Mouse (Mus musculus) adrenal gland, postnatal 36 days (tissue): Measurements from ENCODE around the gene Ccnyl1. TPM values are rescaled to one million over a fixed set of nuclear protein-coding genes. Genes with fewer than 3 reads are reported as not detected.
"Not testable (repeated sequence)": the region's sequence is repeated elsewhere in the genome, so short reads cannot be mapped to it uniquely, and the experiment has no call there.

Experiments used
- DNase-seq, 2 experiments: peaks; one replicate each; pipeline ENCODE4 v3.0.0; 2021; ENCODE audit warnings: mixed read lengths in 1 of 2
- long read RNA-seq, 2 experiments: library from polyadenylated mRNA; stranded (forward); transcript quantifications; one replicate each; pipeline ENCODE4 v2.0.0; 2021; ENCODE audit warnings: borderline sequencing depth in 2 of 2
- total RNA-seq, 2 experiments: library from RNA; stranded (reverse); gene quantifications; 2 replicates each; pipeline ENCODE4 v1.2.3; 2021

The Ccnyl1 gene
- 10 to 100 TPM; 15.2 to 18.9 TPM for total RNA-seq
- long read RNA-seq, experiment 1, transcript Ccnyl1-201 (10 exons, 2,923 nt), result major isoform, 5 of 7 reads
- long read RNA-seq, experiment 1, partial matches to known transcripts, result 0 of 7 reads
- long read RNA-seq, experiment 1, other reads (novel, unspliced or antisense), result 2 of 7 reads
- long read RNA-seq, experiment 2, partial matches to known transcripts, result 0 of 2 reads
- long read RNA-seq, experiment 2, other reads (novel, unspliced or antisense), result 0 of 2 reads

DNA sequence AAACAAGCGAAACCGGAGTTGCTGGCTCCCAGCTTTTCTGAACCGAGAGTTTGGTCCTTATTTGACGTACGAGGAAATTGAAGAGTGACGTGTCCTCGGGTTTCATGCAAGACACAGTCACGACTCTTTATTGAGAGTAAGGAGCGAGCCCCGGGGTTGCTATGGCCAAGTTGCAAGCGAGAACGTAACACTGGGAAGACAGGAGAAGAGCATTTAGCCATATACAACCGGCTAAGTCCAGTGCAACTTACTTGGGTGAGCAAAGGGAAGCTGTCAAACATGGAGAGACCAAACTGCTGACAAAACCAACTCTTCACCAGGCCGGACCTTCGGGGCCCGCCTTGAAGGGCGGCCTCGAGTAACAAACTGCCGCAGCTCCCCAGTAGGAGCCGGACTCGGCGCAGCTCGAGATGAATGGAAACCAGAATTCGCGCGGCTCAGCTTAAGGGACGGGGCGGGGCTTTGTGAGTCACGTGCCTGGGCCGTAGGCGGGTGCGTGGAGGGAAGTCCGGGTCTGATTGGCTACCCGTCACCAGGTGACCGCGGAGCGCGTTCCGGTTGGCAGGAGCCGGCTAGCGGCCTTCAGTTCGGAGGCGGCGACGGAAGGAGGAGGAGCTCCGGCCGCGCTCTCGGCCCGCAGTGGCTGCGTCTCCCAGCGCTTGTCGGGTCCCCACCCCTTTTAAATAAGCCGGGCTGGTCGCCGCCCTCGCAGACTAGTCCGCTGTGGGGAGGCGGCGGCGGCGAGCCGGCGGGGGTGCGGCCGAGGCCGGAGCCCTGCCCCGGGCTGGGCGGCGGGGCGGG, at the start of gene Ccnyl1:
Gene Ccnyl1 (plus strand): TSS at position 243 of the 801 bp plus-strand sequence.
- DNase-seq, result peak; percentile 99

GRCm38 (mm10) chr1:64641069-64641468, 49.2 kb upstream of the Ccnyl1 start:
- no peak for DNase-seq

- not testable (repeated sequence) for DNase-seq
These were observed 47.7 kb upstream of the Ccnyl1 start for GRCm38 (mm10) chr1:64642541-64642940.

DNA sequence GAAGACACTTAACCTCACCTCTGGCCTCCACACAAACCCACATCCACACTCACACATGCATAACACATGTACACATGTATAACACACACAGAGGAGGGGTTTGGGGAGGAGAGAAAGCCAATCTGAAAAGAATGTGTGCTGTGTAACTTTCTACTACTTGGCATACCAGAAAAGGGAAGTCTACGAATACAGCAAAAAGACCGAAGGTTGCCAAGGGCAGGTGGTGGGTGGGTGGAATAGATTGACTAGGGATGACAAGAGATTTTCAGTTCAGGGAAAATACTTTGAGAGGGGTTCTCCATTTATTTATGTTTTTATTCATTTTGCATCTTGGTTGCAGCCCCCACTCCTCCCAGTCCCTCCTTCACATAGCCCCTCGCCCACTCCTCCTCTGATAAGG, 45.7 kb upstream of the Ccnyl1 start:
- no peak for DNase-seq

DNA sequence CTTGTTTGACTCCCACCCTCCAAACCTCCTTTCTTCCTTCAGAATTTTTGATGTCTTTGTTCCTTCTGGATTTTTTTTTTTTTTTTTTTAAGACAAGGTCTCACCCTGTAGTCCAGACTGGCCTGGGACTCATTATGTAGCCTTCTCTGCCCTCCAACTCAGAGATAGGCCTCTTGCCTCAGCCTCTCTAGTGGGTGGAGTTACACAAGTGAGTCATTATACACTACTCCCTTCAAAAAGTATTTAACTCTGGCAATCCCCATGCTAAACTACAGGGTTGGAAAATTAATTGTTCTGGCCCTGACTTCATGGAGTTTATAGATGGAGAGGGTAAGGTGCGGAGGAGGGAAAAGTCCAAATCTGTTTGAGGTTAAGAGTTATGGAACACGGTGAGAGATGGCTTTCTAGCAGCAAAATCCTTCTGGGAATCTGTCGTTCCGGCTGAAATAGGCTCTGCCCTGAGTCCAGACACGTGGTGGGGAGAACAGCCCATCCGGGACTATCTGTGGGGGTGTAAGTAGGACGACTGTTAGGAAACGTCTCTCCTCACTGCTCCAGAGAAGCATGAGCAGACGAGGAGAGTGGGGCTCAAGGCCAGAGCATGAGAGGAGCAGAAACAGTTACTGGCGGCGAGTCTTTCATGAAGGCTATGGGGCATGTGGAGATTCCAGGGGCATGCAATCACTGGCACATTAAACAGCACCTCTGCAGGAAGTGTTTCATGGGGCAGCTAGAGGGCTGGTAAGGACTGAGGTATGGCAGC, 40.7 kb upstream of the Ccnyl1 start:
- peak; percentile 45 to 55 for DNase-seq

- DNase-seq, result no peak
These were observed 36.6 kb upstream of the Ccnyl1 start for GRCm38 (mm10) chr1:64653701-64654100.

GRCm38 (mm10) chr1:64655415-64655814, 34.8 kb upstream of the Ccnyl1 start:
- DNase-seq, result no peak

- DNase-seq, result no peak
These were observed 33.7 kb upstream of the Ccnyl1 start for GRCm38 (mm10) chr1:64656423-64657129.

DNA sequence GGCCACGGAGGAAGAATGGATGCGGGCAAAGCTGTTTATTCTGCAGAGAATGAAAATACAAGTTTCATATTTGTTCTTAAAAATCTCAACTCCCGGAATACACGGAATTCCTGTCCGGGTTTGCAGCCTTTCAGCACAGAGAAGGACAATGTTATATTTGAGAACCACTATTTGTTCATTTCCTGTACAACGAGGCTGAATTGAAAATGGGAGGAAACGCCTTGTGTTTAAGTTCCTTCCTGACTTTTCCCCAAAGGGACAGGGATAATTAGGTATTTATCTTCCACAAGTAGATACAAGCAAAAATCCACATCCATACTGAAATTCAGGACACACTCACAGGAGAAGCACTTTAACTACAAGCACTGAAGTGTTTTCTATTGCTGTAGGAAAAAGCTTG, 31.4 kb upstream of the Ccnyl1 start:
- no peak for DNase-seq

DNA sequence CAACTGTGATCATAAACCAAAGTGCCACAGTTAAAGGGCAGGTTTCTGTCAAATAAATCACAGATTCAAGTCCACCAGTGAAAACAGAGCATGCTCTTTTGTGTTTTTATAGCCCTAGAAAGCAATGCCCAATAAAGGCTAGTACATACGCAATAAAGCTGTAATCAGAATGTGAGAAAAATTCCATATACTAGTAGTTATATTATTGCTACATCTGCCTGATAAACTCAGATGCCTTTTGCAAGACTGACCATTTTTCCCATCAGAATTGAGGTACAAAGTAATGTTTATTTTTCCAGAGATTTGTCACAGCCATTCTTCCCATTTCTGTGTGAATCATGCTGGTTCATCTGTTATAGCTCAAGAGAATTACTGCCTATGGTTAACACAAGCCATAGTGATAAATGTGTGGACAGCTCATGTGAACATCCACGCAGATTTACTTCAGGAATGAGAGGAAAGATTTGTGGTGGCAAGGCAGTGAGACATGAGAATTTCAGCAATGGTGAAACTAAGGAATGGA, 23.1 kb upstream of the Ccnyl1 start:
- no peak for DNase-seq

GRCm38 (mm10) chr1:64669451-64669850, 20.8 kb upstream of the Ccnyl1 start:
- no peak for DNase-seq

- no peak for DNase-seq
These were observed 16.3 kb upstream of the Ccnyl1 start for GRCm38 (mm10) chr1:64673931-64674330.

GRCm38 (mm10) chr1:64676060-64676839, 14.0 kb upstream of the Ccnyl1 start:
- DNase-seq, result no peak

DNA sequence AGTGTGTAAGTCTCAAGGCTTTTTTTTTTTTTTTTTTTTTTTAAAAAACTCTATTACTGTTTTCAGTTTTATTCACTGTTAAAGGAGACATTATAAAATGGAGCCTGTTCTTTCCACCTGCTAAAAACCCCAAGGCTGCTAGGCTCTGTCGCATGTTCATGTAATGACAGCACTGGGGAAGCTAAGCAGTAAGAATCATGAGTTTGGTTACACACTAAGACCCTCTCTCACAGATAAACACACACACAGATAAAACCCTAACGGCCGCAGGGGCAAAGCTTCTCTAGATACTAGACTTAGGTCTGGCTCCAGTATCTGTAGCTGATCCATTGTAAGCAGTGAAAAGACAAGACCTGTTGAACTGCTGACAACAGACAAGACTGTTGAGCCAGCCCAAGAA, 8.8 kb upstream of the Ccnyl1 start:
- no peak for DNase-seq

- DNase-seq, result no peak
These were observed 7.2 kb upstream of the Ccnyl1 start for GRCm38 (mm10) chr1:64683039-64683438.

GRCm38 (mm10) chr1:64684440-64684839, 5.8 kb upstream of the Ccnyl1 start:
- no peak for DNase-seq

DNA sequence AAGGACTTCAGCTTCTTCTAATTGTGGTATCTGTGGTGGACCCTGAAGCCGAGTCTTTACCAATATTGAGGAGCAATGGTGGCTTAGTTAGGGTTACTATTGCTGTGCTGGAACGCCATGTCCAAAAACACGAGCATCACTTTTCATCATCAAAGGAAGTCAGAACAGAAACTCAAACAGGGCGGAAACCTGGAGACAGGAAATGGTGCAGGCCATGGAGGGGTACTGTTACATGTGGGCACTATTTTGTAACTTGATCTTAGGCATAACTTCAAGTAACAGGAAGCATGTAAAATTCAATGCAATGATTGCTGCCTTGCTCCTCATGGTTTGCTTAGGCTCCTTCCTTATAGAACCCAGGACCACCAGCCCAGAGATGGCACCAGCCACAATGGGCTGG, 2.2 kb upstream of the Ccnyl1 start:
- no peak for DNase-seq

GRCm38 (mm10) chr1:64689561-64690212, 568 bp upstream of the Ccnyl1 start:
- DNase-seq, result peak in 1 of 2 experiments; percentile 0

GRCm38 (mm10) chr1:64691121-64691551, 881 bp downstream of the Ccnyl1 start:
- peak; percentile 51 to 57 for DNase-seq

- no peak for DNase-seq
These were observed 1.3 kb downstream of the Ccnyl1 start for GRCm38 (mm10) chr1:64691581-64691980.

DNA sequence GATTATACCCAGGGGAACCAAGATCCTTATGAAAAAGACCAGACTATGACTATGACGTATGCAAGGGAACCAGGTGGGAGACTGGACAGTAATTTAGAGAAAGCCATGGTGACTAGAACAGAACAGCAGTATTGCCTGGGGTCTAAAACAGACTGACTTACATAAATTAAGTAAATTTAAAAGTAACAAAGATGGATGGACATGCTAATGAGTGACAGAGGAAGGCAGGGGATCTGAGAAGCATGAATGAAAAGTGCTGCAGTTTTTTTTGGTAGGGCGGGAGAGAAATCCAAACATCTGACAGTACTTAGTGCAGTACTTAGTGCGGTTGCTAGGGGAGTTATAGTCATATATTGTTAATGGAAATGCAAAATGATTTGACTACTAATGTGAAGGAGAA, 4.9 kb downstream of the Ccnyl1 start:
- no peak for DNase-seq
